Mouse (Mus musculus): ENCODE results near the gene Gm11937. TPM values are rescaled to one million over a fixed set of nuclear protein-coding genes. Genes with fewer than 3 reads are reported as not detected.

Gene Gm11937
- polyA plus RNA-seq, 3 experiments from 2014 or later, result not detected

GRCm38 (mm10) chr11:99581051-99581450, 28.9 kb downstream of the Gm11937 start:
- ATAC-seq, result no peak

GRCm38 (mm10) chr11:99580636-99581035, 29.4 kb downstream of the Gm11937 start, which contains the start of gene Krtap1-5:
TSS of gene Krtap1-5 (minus strand) at chr11:99581016.
- no peak for ATAC-seq

DNA sequence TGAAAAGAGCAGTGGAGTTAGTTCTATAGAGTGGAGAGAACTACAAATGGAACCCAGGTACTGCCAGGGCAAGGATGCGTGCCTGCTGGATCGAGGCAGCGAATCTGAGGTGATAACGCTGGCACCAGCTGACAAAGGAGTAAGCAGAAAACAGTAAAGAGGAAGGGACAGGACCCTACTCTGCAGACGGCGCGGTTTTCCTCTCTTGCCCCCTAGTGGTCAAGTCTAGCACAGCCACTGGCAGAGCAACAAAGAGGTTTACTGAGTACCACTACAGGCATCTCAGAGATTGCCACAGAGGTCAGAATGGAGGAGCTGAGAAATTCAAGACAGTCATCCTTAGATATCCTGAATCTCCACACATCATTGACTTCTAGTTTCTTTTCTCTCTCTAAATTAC, 35.9 kb downstream of the Gm11937 start:
- ATAC-seq, result no peak

GRCm38 (mm10) chr11:99573164-99573563, 36.8 kb downstream of the Gm11937 start:
- no peak for ATAC-seq

DNA sequence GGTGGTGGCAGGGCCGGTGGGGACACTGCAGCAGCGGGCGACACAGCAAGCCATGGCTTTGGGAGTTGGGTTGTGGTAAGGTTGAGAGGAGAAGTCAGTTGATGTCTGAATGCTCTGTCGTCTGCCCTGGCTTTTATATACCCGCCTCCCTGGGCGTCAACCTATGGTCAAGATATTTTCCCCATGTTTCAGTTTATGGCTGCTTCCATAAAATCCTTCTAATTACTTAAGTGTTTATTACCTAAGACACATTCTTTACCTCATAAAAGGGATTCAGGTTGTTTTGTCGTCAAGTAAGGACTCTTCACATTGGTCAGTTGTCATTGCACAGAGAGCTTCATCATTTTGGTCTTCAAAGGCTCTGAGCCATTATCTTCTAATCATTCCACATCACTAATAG, 43.5 kb downstream of the Gm11937 start, which contains the start of gene Krtap3-1:
TSS of gene Krtap3-1 (minus strand) at position 101 of the 400 bp plus-strand sequence.
- no peak for ATAC-seq

- no peak for ATAC-seq
Measured at GRCm38 (mm10) chr11:99562580-99562979, 47.4 kb downstream of the Gm11937 start.

Other genes starting within 250 kb of the Gm11937 start
- not detected for gene Krt28, start 235.3 kb downstream of the Gm11937 start, polyA plus RNA-seq (2017; shearing (Covaris generic))
- gene Krt10, start 220.8 kb downstream of the Gm11937 start, polyA plus RNA-seq (2017; shearing (Covaris generic)), result 10 to 100 TPM in 1 of 3 experiments, 1 to 10 TPM in 2; 4.5 to 13.5 (median 7.3) TPM
- not detected for gene Krt12, start 187.9 kb downstream of the Gm11937 start, polyA plus RNA-seq (2017; shearing (Covaris generic))
- gene Krt20, start 172.0 kb downstream of the Gm11937 start, polyA plus RNA-seq (2017; shearing (Covaris generic)), result not detected
- gene Krt23, start 117.1 kb downstream of the Gm11937 start, polyA plus RNA-seq (2017; shearing (Covaris generic)), result not detected
- gene Krt39, start 88.9 kb downstream of the Gm11937 start, polyA plus RNA-seq (2017; shearing (Covaris generic)), result not detected
- not detected for gene Krt40, start 67.0 kb downstream of the Gm11937 start, polyA plus RNA-seq (2017; shearing (Covaris generic))
- not detected for gene Krtap3-3, start 59.3 kb downstream of the Gm11937 start, polyA plus RNA-seq (2017; shearing (Covaris generic))
- not detected for gene Krtap3-2, start 53.3 kb downstream of the Gm11937 start, polyA plus RNA-seq (2017; shearing (Covaris generic))
- not detected for gene Gm11939, start 50.7 kb downstream of the Gm11937 start, polyA plus RNA-seq (2017; shearing (Covaris generic))
- gene Krtap3-1, start 43.6 kb downstream of the Gm11937 start, polyA plus RNA-seq (2017; shearing (Covaris generic)), result not detected
- gene Krtap1-5, start 29.2 kb downstream of the Gm11937 start, polyA plus RNA-seq (2017; shearing (Covaris generic)), result not detected
- gene Krtap1-4, start 26.5 kb downstream of the Gm11937 start, polyA plus RNA-seq (2017; shearing (Covaris generic)), result not detected
- not detected for gene Krtap1-3, start 18.9 kb downstream of the Gm11937 start, polyA plus RNA-seq (2017; shearing (Covaris generic))
- not detected for gene Krtap9-3, start 12.1 kb downstream of the Gm11937 start, polyA plus RNA-seq (2017; shearing (Covaris generic))
- gene Gm11938, start 6.9 kb downstream of the Gm11937 start, polyA plus RNA-seq (2017; shearing (Covaris generic)), result not detected
- not detected for gene Krtap2-4, start 4.7 kb upstream of the Gm11937 start, polyA plus RNA-seq (2017; shearing (Covaris generic))
- gene Gm11562, start 10.2 kb upstream of the Gm11937 start, polyA plus RNA-seq (2017; shearing (Covaris generic)), result not detected
- gene Krtap4-1, start 18.0 kb upstream of the Gm11937 start, polyA plus RNA-seq (2017; shearing (Covaris generic)), result not detected
- gene Krtap4-2, start 24.9 kb upstream of the Gm11937 start, polyA plus RNA-seq (2017; shearing (Covaris generic)), result not detected
- not detected for gene Krtap4-7, start 33.9 kb upstream of the Gm11937 start, polyA plus RNA-seq (2017; shearing (Covaris generic))
- not detected for gene Gm11555, start 40.0 kb upstream of the Gm11937 start, polyA plus RNA-seq (2017; shearing (Covaris generic))
- not detected for gene Gm11563, start 48.8 kb upstream of the Gm11937 start, polyA plus RNA-seq (2017; shearing (Covaris generic))
- not detected for gene Krtap4-6, start 55.8 kb upstream of the Gm11937 start, polyA plus RNA-seq (2017; shearing (Covaris generic))
- not detected for gene Gm14190, start 80.6 kb upstream of the Gm11937 start, polyA plus RNA-seq (2017; shearing (Covaris generic))
- not detected for gene Gm14180, start 124.1 kb upstream of the Gm11937 start, polyA plus RNA-seq (2017; shearing (Covaris generic))
- gene Gm11595, start 162.7 kb upstream of the Gm11937 start, polyA plus RNA-seq (2017; shearing (Covaris generic)), result not detected
- not detected for gene Krtap4-8, start 170.5 kb upstream of the Gm11937 start, polyA plus RNA-seq (2017; shearing (Covaris generic))
- gene Krtap4-9, start 175.0 kb upstream of the Gm11937 start, polyA plus RNA-seq (2017; shearing (Covaris generic)), result not detected
- gene Gm11596, start 183.3 kb upstream of the Gm11937 start, polyA plus RNA-seq (2017; shearing (Covaris generic)), result not detected
- not detected for gene Gm11569, start 188.7 kb upstream of the Gm11937 start, polyA plus RNA-seq (2017; shearing (Covaris generic))
- not detected for gene Gm11554, start 194.3 kb upstream of the Gm11937 start, polyA plus RNA-seq (2017; shearing (Covaris generic))
- gene Krtap4-13, start 199.7 kb upstream of the Gm11937 start, polyA plus RNA-seq (2017; shearing (Covaris generic)), result not detected
- not detected for gene Gm11564, start 205.5 kb upstream of the Gm11937 start, polyA plus RNA-seq (2017; shearing (Covaris generic))
- not detected for gene 2300003K06Rik, start 227.9 kb upstream of the Gm11937 start, polyA plus RNA-seq (2017; shearing (Covaris generic))
- gene Krtap4-16, start 241.4 kb upstream of the Gm11937 start, polyA plus RNA-seq (2017; shearing (Covaris generic)), result not detected
- gene Gm11568, start 247.7 kb upstream of the Gm11937 start, polyA plus RNA-seq (2017; shearing (Covaris generic)), result not detected